ENCODE assay signal across 8 mouse cellular contexts in genomic region chr6:125131302-125132156, GRCm38 (mm10). TPM values are rescaled to one million over a fixed set of nuclear protein-coding genes. Genes with fewer than 3 reads are reported as not detected.
DNase-seq lines count a peak whose midpoint lies in the region; ATAC-seq and TF ChIP-seq lines count a peak whose summit lies in the region.

Gene Nop2, plus strand, starts transcription at chr6:125131909.

- TF ChIP-seq POLR2A in brain, embryonic 14.5 days (IDR thresholded peaks at IDR 0.05; ENCODE audit: borderline replicate concordance, extremely low read depth, insufficient read depth, insufficient read length, poor library complexity, severe bottlenecking) = peak; percentile 76; the same call in 1 of the 2 replicates

- TF ChIP-seq CTCF in brain, embryonic 14.5 days (IDR thresholded peaks at IDR 0.05; ENCODE audit: borderline replicate concordance, extremely low read depth, insufficient read depth, insufficient read length) = no peak
- TF ChIP-seq CTCF in kidney, postnatal 0 days (IDR thresholded peaks at IDR 0.05; ENCODE audit: low read depth) = no peak; the same call in 1 of the 2 replicates
- TF ChIP-seq CTCF in liver, embryonic 14.5 days (IDR thresholded peaks at IDR 0.05; ENCODE audit: low read depth) = 0 out of 2 replicates have a peak, but pooled peaks have one; percentile 25
- no peak for TF ChIP-seq CTCF in stomach, postnatal 0 days (IDR thresholded peaks at IDR 0.05; ENCODE audit: low read depth)

- peaks cover 70% of the 10 kb centered on the region for H3K36me3 ChIP-seq in erythroblast, embryonic 14.5 days (ENCODE audit: control insufficient read depth)
- H3K36me3 ChIP-seq in heart, embryonic 12.5 days = peaks cover 74% of the 10 kb centered on the region
- H3K36me3 ChIP-seq in kidney, postnatal 0 days (ENCODE audit: insufficient read depth, low read length) = peaks cover 42% of the 10 kb centered on the region
- peaks cover 60% of the 10 kb centered on the region for H3K36me3 ChIP-seq in liver, embryonic 14.5 days (replicated peaks; ENCODE audit: control insufficient read depth, insufficient read depth, low read depth)
- H3K36me3 ChIP-seq in neural tube, embryonic 11.5 days (ENCODE audit: control insufficient read depth, insufficient read depth, low read length) = peaks cover 22% of the 10 kb centered on the region
- peaks cover 23% of the 10 kb centered on the region for H3K36me3 ChIP-seq in stomach, postnatal 0 days (ENCODE audit: control insufficient read depth, insufficient read depth, low read length)

- H3K9ac ChIP-seq in heart, embryonic 12.5 days = peak within 1 kb of the TSS; percentile 82
- H3K9ac ChIP-seq in kidney, postnatal 0 days (ENCODE audit: low read depth, low read length) = peak within 1 kb of the TSS; percentile 77
- peak within 1 kb of the TSS; percentile 89 for H3K9ac ChIP-seq in liver, embryonic 14.5 days (replicated peaks)
- H3K9ac ChIP-seq in neural tube, embryonic 11.5 days (ENCODE audit: low read length) = peak within 1 kb of the TSS; percentile 80
- H3K9ac ChIP-seq in stomach, postnatal 0 days (ENCODE audit: low read length) = peak within 1 kb of the TSS; percentile 80

- no peak for TF ChIP-seq EP300 in liver, embryonic 14.5 days (IDR thresholded peaks at IDR 0.05; ENCODE audit: low read depth)
- TF ChIP-seq EP300 in stomach, postnatal 0 days (optimal IDR thresholded peaks at IDR 0.05) = no peak

- H3K9me3 ChIP-seq in erythroblast, embryonic 14.5 days (ENCODE audit: control insufficient read depth, low read length) = no peaks in the 10 kb centered on the region
- no peaks in the 10 kb centered on the region for H3K9me3 ChIP-seq in heart, embryonic 12.5 days (replicated peaks)
- no peaks in the 10 kb centered on the region for H3K9me3 ChIP-seq in kidney, postnatal 0 days (replicated peaks; ENCODE audit: low read length)
- H3K9me3 ChIP-seq in liver, embryonic 14.5 days (ENCODE audit: control insufficient read depth, low read length) = no peaks in the 10 kb centered on the region
- no peaks in the 10 kb centered on the region for H3K9me3 ChIP-seq in neural tube, embryonic 11.5 days (ENCODE audit: control insufficient read depth, low read length)
- no peaks in the 10 kb centered on the region for H3K9me3 ChIP-seq in stomach, postnatal 0 days (ENCODE audit: control insufficient read depth, low read length)

- WGBS in heart, embryonic 12.5 days = under 1% methylated on average over 66 of the region's 66 CpGs
- under 1% methylated on average over 66 of the region's 66 CpGs for WGBS in kidney, postnatal 0 days
- WGBS in liver, embryonic 14.5 days (ENCODE audit: insufficient replicate concordance) = under 1% methylated on average over 62 of the region's 66 CpGs
- WGBS in neural tube, embryonic 11.5 days = under 1% methylated on average over 66 of the region's 66 CpGs
- WGBS in stomach, postnatal 0 days = under 1% methylated on average over 63 of the region's 66 CpGs

- H3K4me2 ChIP-seq in heart, embryonic 12.5 days = peak within 1 kb of the TSS; percentile 84
- H3K4me2 ChIP-seq in kidney, postnatal 0 days (ENCODE audit: low read length) = peak within 1 kb of the TSS; percentile 83
- peak within 1 kb of the TSS; percentile 99 for H3K4me2 ChIP-seq in liver, embryonic 14.5 days (ENCODE audit: low read depth)
- peak within 1 kb of the TSS; percentile 84 for H3K4me2 ChIP-seq in neural tube, embryonic 11.5 days (ENCODE audit: low read depth)
- peak within 1 kb of the TSS; percentile 96 for H3K4me2 ChIP-seq in stomach, postnatal 0 days (replicated peaks; ENCODE audit: low read depth)

- peak; percentile 95 for DNase-seq in CD4-positive helper T cell, adult 2 months (ENCODE audit: low read depth, low spot score)
- peak; percentile 97 for DNase-seq in brain, embryonic 14.5 days (ENCODE audit: low read depth)
- DNase-seq in kidney, postnatal 0 days (ENCODE audit: low spot score) = peak; percentile 96
- DNase-seq in liver, embryonic 14.5 days (ENCODE audit: low read depth in 3 of 3, low spot score in 3 of 3) = peak; percentile 84 to 87 (median 87)
- peak; percentile 96 for DNase-seq in neural tube, embryonic 11.5 days (ENCODE audit: low spot score)
- DNase-seq in stomach, postnatal 0 days (ENCODE audit: low spot score) = peak; percentile 95

- ATAC-seq in heart, embryonic 12.5 days (ENCODE audit: insufficient number of reproducible peaks, low FRiP score) = peak; percentile 96
- peak; percentile 92 for ATAC-seq in kidney, postnatal 0 days (replicated peaks; ENCODE audit: low FRiP score, low read depth)
- ATAC-seq in liver, embryonic 14.5 days (ENCODE audit: insufficient read depth) = peak; percentile 88
- peak; percentile 94 for ATAC-seq in neural tube, embryonic 11.5 days (ENCODE audit: insufficient read depth, low FRiP score, low TSS enrichment)
- ATAC-seq in stomach, postnatal 0 days (ENCODE audit: low FRiP score, low TSS enrichment) = peak; percentile 95

- peak within 1 kb of the TSS; percentile 69 for H3K4me3 ChIP-seq in erythroblast, embryonic 14.5 days (replicated peaks)
- peak within 1 kb of the TSS; percentile 73 for H3K4me3 ChIP-seq in heart, embryonic 12.5 days
- peak within 1 kb of the TSS; percentile 73 for H3K4me3 ChIP-seq in kidney, postnatal 0 days (replicated peaks; ENCODE audit: low read depth, low read length)
- peak within 1 kb of the TSS; percentile 91 to 92 for H3K4me3 ChIP-seq in liver, embryonic 14.5 days (ENCODE audit: insufficient read depth in 1 of 2, low read depth in 2 of 2, low read length in 2 of 2)
- peak within 1 kb of the TSS; percentile 90 for H3K4me3 ChIP-seq in neural tube, embryonic 11.5 days (ENCODE audit: low read depth, low read length)
- H3K4me3 ChIP-seq in stomach, postnatal 0 days (ENCODE audit: low read depth, low read length) = peak within 1 kb of the TSS; percentile 76

- H3K27ac ChIP-seq in heart, embryonic 12.5 days (ENCODE audit: poor library complexity, severe bottlenecking) = peak within 1 kb of the TSS; percentile 80
- peak within 1 kb of the TSS; percentile 85 for H3K27ac ChIP-seq in kidney, postnatal 0 days
- H3K27ac ChIP-seq in liver, embryonic 14.5 days = peak within 1 kb of the TSS; percentile 85
- H3K27ac ChIP-seq in neural tube, embryonic 11.5 days (ENCODE audit: low read depth, low read length) = peak within 1 kb of the TSS; percentile 58
- H3K27ac ChIP-seq in stomach, postnatal 0 days (replicated peaks) = peak within 1 kb of the TSS; percentile 79

- H3K4me1 ChIP-seq in erythroblast, embryonic 14.5 days (ENCODE audit: control insufficient read depth) = peaks cover 29% of the 10 kb centered on the region
- peaks cover 6% of the 10 kb centered on the region for H3K4me1 ChIP-seq in heart, embryonic 12.5 days (replicated peaks)
- H3K4me1 ChIP-seq in kidney, postnatal 0 days (replicated peaks; ENCODE audit: insufficient read depth, low read length) = peaks cover 3% of the 10 kb centered on the region; the same call in 1 of the 2 replicates
- H3K4me1 ChIP-seq in liver, embryonic 14.5 days (replicated peaks; ENCODE audit: control insufficient read depth in 2 of 2, insufficient read depth in 2 of 2, low read length in 1 of 2) = peaks cover 3 to 8% of the 10 kb centered on the region in 2 experiments; a peak in 3 of 4 replicates
- peaks cover 7% of the 10 kb centered on the region for H3K4me1 ChIP-seq in neural tube, embryonic 11.5 days (ENCODE audit: control insufficient read depth, insufficient read depth, low read length)
- no peaks in the 10 kb centered on the region; the same call in 1 of the 2 replicates for H3K4me1 ChIP-seq in stomach, postnatal 0 days (replicated peaks; ENCODE audit: control insufficient read depth, insufficient read depth)

- H3K27me3 ChIP-seq in erythroblast, embryonic 14.5 days (ENCODE audit: control insufficient read depth) = no peaks in the 10 kb centered on the region
- no peaks in the 10 kb centered on the region for H3K27me3 ChIP-seq in heart, embryonic 12.5 days (replicated peaks)
- no peaks in the 10 kb centered on the region for H3K27me3 ChIP-seq in kidney, postnatal 0 days (ENCODE audit: insufficient read depth, low read length)
- H3K27me3 ChIP-seq in liver, embryonic 14.5 days (ENCODE audit: control insufficient read depth, insufficient read depth, low read length) = no peaks in the 10 kb centered on the region
- no peaks in the 10 kb centered on the region for H3K27me3 ChIP-seq in neural tube, embryonic 11.5 days (ENCODE audit: control insufficient read depth, insufficient read depth, low read length)
- H3K27me3 ChIP-seq in stomach, postnatal 0 days (ENCODE audit: control insufficient read depth, insufficient read depth, low read length) = no peaks in the 10 kb centered on the region

RNA-seq across cellular contexts. Expression of gene Nop2, which starts in this region (rescaled TPM):
- 32.6 and 34.6 TPM in 2 replicates for polyA plus RNA-seq in brain, embryonic 14.5 days (2012; rRNA removed)
- polyA plus RNA-seq in erythroblast, embryonic 14.5 days (2012) = 0.78 and 1.8 TPM in 2 replicates
- 55.0 and 56.2 TPM in 2 replicates for polyA plus RNA-seq in heart, embryonic 12.5 days (2016; fragmentation: Nextera tagmentation; extraction: Ambion mirVana)
- 41.1 and 43.2 TPM in 2 replicates for polyA plus RNA-seq in kidney, postnatal 0 days (2015; fragmentation: Nextera tagmentation; extraction: Ambion mirVana)
- polyA plus RNA-seq in liver, embryonic 14.5 days (2012; rRNA removed) = 18.9 and 24.5 TPM in 2 replicates
- 33.1 and 33.7 TPM in 2 replicates for polyA plus RNA-seq in liver, embryonic 14.5 days (2014; fragmentation: Nextera tagmentation; extraction: Ambion mirVana)
- polyA plus RNA-seq in neural tube, embryonic 11.5 days (2014; fragmentation: Nextera tagmentation; extraction: Ambion mirVana) = 62.7 and 63.4 TPM in 2 replicates
- polyA plus RNA-seq in stomach, postnatal 0 days (2015; fragmentation: Nextera tagmentation; extraction: Ambion mirVana) = 25.0 and 26.6 TPM in 2 replicates

Comparison
In these comparisons a context has a peak if more than half of its experiments do, and no peak if none do; other contexts are left out.
1. Peak in every context shown above with its lines: DNase-seq, ATAC-seq, H3K4me3 ChIP-seq and H3K27ac ChIP-seq.